Comparison of ENCODE assay signal across 22 mouse cellular contexts in genomic region chr14:34776719-34777385, GRCm38 (mm10). TPM values are rescaled to one million over a fixed set of nuclear protein-coding genes. Genes with fewer than 3 reads are reported as not detected.
DNase-seq lines count a peak whose midpoint lies in the region; ATAC-seq and TF ChIP-seq lines count a peak whose summit lies in the region.
"Had no signal": no experiment of that assay in that cellular context is flagged by ENCODE, and none has a peak within 500 bp of the region (broad histone marks: within the 10 kb centered on the region; RNA-seq: fewer than 3 reads in every experiment).

No protein-coding gene starts in this region.

- H3K4me1 ChIP-seq in lung, postnatal 0 days (ENCODE audit: insufficient read depth, low read depth, low read length), result no peaks in the 10 kb centered on the region
- H3K4me1 ChIP-seq: embryonic facial prominence, embryonic 10.5 days; heart, embryonic 15.5 days; hindbrain, embryonic 15.5 days had no signal

- peak; percentile 75 for DNase-seq in heart, adult 11 months
- DNase-seq in heart, postnatal 36 days, result no peak
- DNase-seq in layer of hippocampus, adult 2 months (ENCODE audit: low spot score in 2 of 2), result no peak
- DNase-seq in layer of hippocampus, postnatal 10 days (ENCODE audit: low spot score in 2 of 2), result no peak
- DNase-seq in ZHBTc4 (ENCODE audit: low read depth, low spot score), result peak; percentile 44
- no peak for DNase-seq in lung, postnatal 0 days (ENCODE audit: low spot score)
- DNase-seq in frontal cortex, postnatal 14 days (ENCODE audit: low spot score in 2 of 2), result no peak
- DNase-seq: adrenal gland, postnatal 10 days; cerebellum, adult 11-12 months; cerebellum, adult 9-10 months; cerebellum, postnatal 25 days; gastrocnemius, postnatal 36 days; heart, adult 18-20 months; kidney, adult 8-10 months had no signal

- no peak for TF ChIP-seq EP300 in lung, postnatal 0 days (IDR thresholded peaks at IDR 0.05)

- no peak for ATAC-seq in lung, postnatal 0 days
- ATAC-seq: inflammation-experienced regulatory T-cells, adult 6 months had no signal

- H3K27me3 ChIP-seq in lung, postnatal 0 days (replicated peaks; ENCODE audit: insufficient read depth, low read length), result no peaks in the 10 kb centered on the region
- H3K27me3 ChIP-seq: hindbrain, embryonic 15.5 days had no signal

- no peak overlapping the region for H3K27ac ChIP-seq in layer of hippocampus, adult 2 months
- no peak overlapping the region for H3K27ac ChIP-seq in lung, postnatal 0 days (ENCODE audit: low read length)
- H3K27ac ChIP-seq: embryonic facial prominence, embryonic 10.5 days; heart, embryonic 15.5 days; hindbrain, embryonic 15.5 days had no signal

- peak; percentile 12; the same call in 1 of the 2 replicates for TF ChIP-seq CTCF in layer of hippocampus, adult 2 months (conservative IDR thresholded peaks at IDR 0.05)
- TF ChIP-seq CTCF in lung, postnatal 0 days (IDR thresholded peaks at IDR 0.05), result no peak

- no peak overlapping the region for H3K4me2 ChIP-seq in lung, postnatal 0 days (replicated peaks; ENCODE audit: low read depth, low read length)
- H3K4me2 ChIP-seq: heart, embryonic 11.5 days; heart, embryonic 15.5 days; hindbrain, embryonic 15.5 days had no signal

- no peak overlapping the region for H3K9ac ChIP-seq in lung, postnatal 0 days (replicated peaks; ENCODE audit: low read depth)
- H3K9ac ChIP-seq: heart, embryonic 15.5 days; hindbrain, embryonic 15.5 days had no signal

- 85% methylated on average over 12 of the region's 12 CpGs for WGBS in lung, postnatal 0 days

- H3K36me3 ChIP-seq in lung, postnatal 0 days (ENCODE audit: insufficient read depth, low read length), result no peaks in the 10 kb centered on the region
- H3K36me3 ChIP-seq: embryonic facial prominence, embryonic 10.5 days; G1E; heart, embryonic 15.5 days; hindbrain, embryonic 15.5 days had no signal

- no peak overlapping the region for H3K4me3 ChIP-seq in layer of hippocampus, adult 2 months
- H3K4me3 ChIP-seq in lung, postnatal 0 days (ENCODE audit: low read depth, low read length), result no peak overlapping the region
- H3K4me3 ChIP-seq: embryonic facial prominence, embryonic 10.5 days; heart, embryonic 15.5 days; hindbrain, embryonic 15.5 days had no signal

- intact Hi-C loops in heart, postnatal 36 days (cut with DNase I), result no loop called here

- no peaks in the 10 kb centered on the region for H3K9me3 ChIP-seq in lung, postnatal 0 days (ENCODE audit: low read length)
- H3K9me3 ChIP-seq: embryonic facial prominence, embryonic 10.5 days; G1E; heart, embryonic 15.5 days; hindbrain, embryonic 15.5 days had no signal

RNA-seq across cellular contexts. Expression of gene Grid1, which starts 43.1 kb away (rescaled TPM):
- total RNA-seq in heart, postnatal 36 days (2021), result under 1 TPM in 1 of 2 experiments, not detected in 1; 0.06 TPM
- total RNA-seq in layer of hippocampus, adult 2 months (2021), result 10 to 100 TPM; 55.1 to 57.2 TPM
- 10 to 100 TPM; 48.4 to 51.1 TPM for total RNA-seq in layer of hippocampus, postnatal 10 days (2021)
- 0.02 and 0.29 TPM in 2 replicates for polyA plus RNA-seq in lung, postnatal 0 days (2015; fragmentation: Nextera tagmentation; extraction: Ambion mirVana)
- total RNA-seq: gastrocnemius, adult 8-10 months; gastrocnemius, postnatal 36 days; heart, adult 18-20 months; heart, postnatal 25 days had no signal
- polyA plus RNA-seq: G1E; inflammation-experienced regulatory T-cells, adult 6 months had no signal

Comparison
In these comparisons a context has a peak if more than half of its experiments do, and no peak if none do; other contexts are left out.
1. DNase-seq: peak in heart, adult 11 months (single experiment) and ZHBTc4 (single experiment); none in heart, postnatal 36 days (0 of 2), layer of hippocampus, adult 2 months (0 of 2), layer of hippocampus, postnatal 10 days (0 of 2), lung, postnatal 0 days (single experiment) and frontal cortex, postnatal 14 days (0 of 2).
2. RNA of gene Grid1, which starts 43.1 kb away (total RNA-seq): 55.1 to 57.2 TPM in layer of hippocampus, adult 2 months and 48.4 to 51.1 TPM in layer of hippocampus, postnatal 10 days; 0.06 TPM in heart, postnatal 36 days; every median in the first group is over 10 times any median in the second.